Mouse (Mus musculus) limb, embryonic 14.5 days (tissue): ENCODE measurements around the gene Myo1d. TPM values are rescaled to one million over a fixed set of nuclear protein-coding genes. Genes with fewer than 3 reads are reported as not detected.
A peak's percentile ranks its signal among the peaks of the same experiment; 100 is the strongest.

ENCODE experiments used
- ATAC-seq: fragments of 200-750 bp; cut with Nextera tagmentation; 2 replicates; pipeline ENCODE4 v1.8.0; 2017; ENCODE audit warnings: low read depth, moderate number of reproducible peaks, moderate TSS enrichment; ENCODE audit not compliant: low FRiP score
- DNase-seq: peaks from one replicate; pipeline ENCODE4 v3.0.0-alpha.2; 2015; ENCODE audit warnings: low spot score
- H3K27ac ChIP-seq: fragments of 300-500 bp; sonication (generic); replicated peaks from 2 replicates; pipeline ENCODE4 v1.5.1; 2014; ENCODE audit warnings: low read depth, mild to moderate bottlenecking, low read length, moderate library complexity, mixed read lengths
- H3K27me3 ChIP-seq: fragments of 300-500 bp; sonication (generic); 2 replicates; pipeline ENCODE4 v1.6.1; 2014; ENCODE audit warnings: low read length, mixed read lengths; ENCODE audit not compliant: control insufficient read depth, insufficient read depth
- H3K36me3 ChIP-seq: fragments of 300-500 bp; sonication (generic); 2 replicates; pipeline ENCODE4 v1.6.1; 2014; ENCODE audit warnings: mild to moderate bottlenecking, low read length, moderate library complexity, mixed read lengths; ENCODE audit not compliant: control insufficient read depth, insufficient read depth
- H3K4me1 ChIP-seq: fragments of 300-500 bp; sonication (generic); 2 replicates; pipeline ENCODE4 v1.6.1; 2014; ENCODE audit warnings: antibody characterized with exemption, low read length, mixed read lengths; ENCODE audit not compliant: control insufficient read depth, insufficient read depth
- H3K4me2 ChIP-seq: fragments of 300-500 bp; sonication (generic); replicated peaks from 2 replicates; pipeline ENCODE4 v1.6.1; 2014; ENCODE audit warnings: low read depth, mild to moderate bottlenecking, low read length, moderate library complexity; ENCODE audit not compliant: severe bottlenecking
- H3K4me3 ChIP-seq: fragments of 300-500 bp; sonication (generic); replicated peaks from 2 replicates; pipeline ENCODE4 v1.5.1; 2014; ENCODE audit warnings: low read length
- H3K9ac ChIP-seq: fragments of 300-500 bp; sonication (generic); 2 replicates; pipeline ENCODE4 v1.6.1; 2014; ENCODE audit warnings: mild to moderate bottlenecking, low read depth, low read length, moderate library complexity; ENCODE audit not compliant: severe bottlenecking
- H3K9me3 ChIP-seq: fragments of 300-500 bp; sonication (generic); 2 replicates; pipeline ENCODE4 v1.6.1; 2016; ENCODE audit warnings: low read length; ENCODE audit not compliant: control insufficient read depth
- POLR2A ChIP-seq: fragments of 200-500 bp; IDR thresholded peaks from 2 replicates; pipeline ENCODE4 v1.8.0; 2012; ENCODE audit warnings: inconsistent platforms, mild to moderate bottlenecking, moderate library complexity, borderline replicate concordance; ENCODE audit not compliant: insufficient read depth, insufficient read length; ENCODE audit errors: extremely low read depth
- WGBS: fragments of 180-500 bp; shearing (Covaris S2); extraction: QIAGEN DNeasy Blood & Tissue Kit; methylation state at CpG from one replicate; pipeline ENCODE4 v1.1.7; 2014; 5-methylcytosine and 5-hydroxymethylcytosine counted together
- polyA plus RNA-seq, 2 experiments: library from polyadenylated mRNA; depleted of rRNA in 1 of 2; stranded (reverse) in 1 of 2; unstranded in 1 of 2; fragments of >200 nt; fragmentation: Nextera tagmentation in 1 of 2; extraction: Ambion mirVana in 1 of 2; gene quantifications; 2 replicates each; pipeline versions ENCODE4 v1.2.1 to v1.2.3; 2012 to 2014

The Myo1d gene
- polyA plus RNA-seq, 2 experiments, result 6.6 to 8.3 TPM

DNA sequence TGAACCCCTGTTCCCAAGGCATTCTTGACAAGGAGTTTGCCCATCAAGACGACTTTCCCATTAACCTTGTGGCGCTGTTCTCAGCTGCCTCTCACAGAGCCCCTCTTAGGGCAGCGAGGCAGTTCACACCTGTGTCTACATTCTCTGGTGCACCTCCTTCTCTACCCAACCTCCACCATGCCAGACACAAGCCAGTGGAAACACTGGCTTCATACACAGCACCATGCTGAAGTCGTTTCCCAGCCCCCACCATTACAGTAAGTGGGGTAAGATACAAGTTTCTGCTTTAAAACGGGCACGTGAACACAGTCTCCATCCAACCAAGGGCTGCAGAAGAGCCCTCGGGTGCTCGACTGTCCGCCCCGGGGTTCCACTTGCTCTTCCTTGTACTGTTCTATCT, 269.7 kb downstream of the Myo1d start:
- DNase-seq, result no peak
- Histone ChIP-seq H3K4me3 (no peak overlapping the region), H3K36me3 (no peaks in the 10 kb centered on the region), H3K27ac (no peak overlapping the region), H3K9ac (no peak overlapping the region), H3K9me3 (no peaks in the 10 kb centered on the region), H3K4me2 (no peak overlapping the region), H3K4me1 (peaks cover 10% of the 10 kb centered on the region; the same call in 1 of the 2 replicates), H3K27me3 (no peaks in the 10 kb centered on the region)
- WGBS, result 77% methylated on average over 10 of the region's 10 CpGs
- no peak for ATAC-seq
- no peak for TF ChIP-seq POLR2A

- WGBS, result 42% methylated on average over 5 of the region's 5 CpGs
- Histone ChIP-seq H3K4me2 (0 out of 2 replicates have a peak overlapping the region, but pooled peaks have one; percentile 15), H3K27me3 (no peaks in the 10 kb centered on the region), H3K27ac (peak overlapping the region; percentile 38; the same call in 1 of the 2 replicates), H3K4me1 (peaks cover 14% of the 10 kb centered on the region; the same call in 1 of the 2 replicates), H3K4me3 (no peak overlapping the region), H3K9ac (no peak overlapping the region), H3K9me3 (no peaks in the 10 kb centered on the region), H3K36me3 (no peaks in the 10 kb centered on the region)
- ATAC-seq, result no peak; the same call in 1 of the 2 replicates
- no peak for DNase-seq
- no peak for TF ChIP-seq POLR2A
Measured at GRCm38 (mm10) chr11:80509176-80509506, 270.7 kb downstream of the Myo1d start.

DNA sequence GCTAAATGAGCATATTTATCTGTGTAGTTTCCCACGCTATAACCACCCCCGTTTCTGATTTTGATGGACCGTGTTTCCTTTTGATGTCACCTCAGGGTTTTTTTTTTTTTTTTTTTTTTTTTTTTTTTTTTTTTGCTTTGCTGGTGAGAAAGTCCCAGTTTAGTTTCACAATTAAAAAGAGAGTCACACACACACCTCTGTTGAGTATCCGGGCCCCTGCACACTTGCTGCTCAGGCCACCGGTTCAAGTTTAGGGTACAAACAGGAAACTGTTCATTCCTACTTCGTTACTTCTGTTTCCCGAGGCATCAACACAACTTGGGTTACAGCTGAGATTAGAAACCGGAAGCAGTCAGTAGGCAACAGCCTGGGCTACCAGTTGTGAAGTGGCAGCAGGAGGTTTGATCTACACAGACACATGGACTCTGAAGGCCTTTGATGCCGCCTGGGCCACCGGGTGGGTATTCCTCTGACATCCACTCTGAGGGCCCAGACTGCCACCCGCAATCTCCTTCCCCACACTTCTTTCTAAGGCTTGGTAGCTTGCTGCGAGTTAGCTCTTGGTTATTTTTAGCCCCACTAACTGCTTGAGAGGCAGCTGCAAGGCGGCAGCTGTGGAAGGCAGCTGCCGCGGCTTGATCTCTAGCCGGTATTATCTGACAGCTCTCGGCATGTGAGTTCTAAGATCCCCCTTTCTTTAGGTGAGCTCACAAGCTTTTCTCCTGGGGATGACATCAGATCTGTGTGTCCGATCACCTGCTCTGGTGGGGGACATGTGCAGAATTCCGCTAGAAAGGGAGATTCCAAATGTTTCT, 271.3 kb downstream of the Myo1d start:
- ATAC-seq (peak; percentile 66), DNase-seq (peak; percentile 62)
- Histone ChIP-seq H3K4me2 (0 out of 2 replicates have a peak overlapping the region, but pooled peaks have one; percentile 15), H3K9me3 (no peaks in the 10 kb centered on the region), H3K36me3 (no peaks in the 10 kb centered on the region), H3K27me3 (no peaks in the 10 kb centered on the region), H3K27ac (peak overlapping the region; percentile 38; the same call in 1 of the 2 replicates), H3K9ac (no peak overlapping the region), H3K4me3 (no peak overlapping the region), H3K4me1 (peaks cover 19% of the 10 kb centered on the region)
- no peak for TF ChIP-seq POLR2A
- 30% methylated on average over 19 of the region's 19 CpGs for WGBS

- 88% methylated on average over 6 of the region's 6 CpGs for WGBS
- Histone ChIP-seq H3K4me3 (no peak overlapping the region), H3K36me3 (no peaks in the 10 kb centered on the region), H3K27ac (no peak overlapping the region), H3K9ac (no peak overlapping the region), H3K4me1 (peaks cover 19% of the 10 kb centered on the region), H3K9me3 (no peaks in the 10 kb centered on the region), H3K4me2 (no peak overlapping the region), H3K27me3 (no peaks in the 10 kb centered on the region)
- ATAC-seq, result no peak
- no peak for TF ChIP-seq POLR2A
- DNase-seq, result no peak
Measured at GRCm38 (mm10) chr11:80507791-80508190, 272.0 kb downstream of the Myo1d start.

DNA sequence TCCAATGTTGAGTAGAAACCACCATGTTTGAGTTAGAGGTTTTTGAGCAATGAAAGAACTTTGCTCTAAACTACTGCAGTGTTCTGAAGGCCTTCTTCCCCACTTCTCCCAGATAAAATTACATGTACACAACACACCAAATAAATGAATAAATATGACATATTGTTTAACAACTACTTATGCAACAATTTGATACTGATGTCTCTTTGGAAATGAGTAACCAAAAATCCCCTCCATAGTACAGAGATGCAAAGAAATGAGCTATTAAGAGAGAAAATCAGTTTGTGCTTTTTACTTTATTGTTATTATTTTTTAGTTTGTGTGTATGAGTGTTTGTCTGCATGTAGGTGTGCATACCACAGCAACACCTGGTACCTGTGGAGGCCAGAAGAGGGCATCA, 273.3 kb downstream of the Myo1d start:
- DNase-seq (no peak), ATAC-seq (no peak)
- no peak overlapping the region for H3K4me2 ChIP-seq
- no peak overlapping the region for H3K9ac ChIP-seq
- no peak overlapping the region for H3K27ac ChIP-seq
- no peaks in the 10 kb centered on the region for H3K27me3 ChIP-seq
- TF ChIP-seq POLR2A, result no peak
- H3K9me3 ChIP-seq, result no peaks in the 10 kb centered on the region
- no peaks in the 10 kb centered on the region for H3K36me3 ChIP-seq
- H3K4me1 ChIP-seq, result peaks cover 19% of the 10 kb centered on the region
- H3K4me3 ChIP-seq, result no peak overlapping the region
